Mouse (Mus musculus) urinary bladder, adult 18-20 months (tissue): Measurements from ENCODE around the gene 4930442H23Rik.
"Not testable (repeated sequence)": the region's sequence is repeated elsewhere in the genome, so short reads cannot be mapped to it uniquely, and the experiment has no call there.

Source experiments
- DNase-seq, 2 experiments: peaks; one replicate each; pipeline ENCODE4 v3.0.0; 2022; ENCODE audit warnings: low spot score in 2 of 2, mixed read lengths in 2 of 2

Gene 4930442H23Rik

DNA sequence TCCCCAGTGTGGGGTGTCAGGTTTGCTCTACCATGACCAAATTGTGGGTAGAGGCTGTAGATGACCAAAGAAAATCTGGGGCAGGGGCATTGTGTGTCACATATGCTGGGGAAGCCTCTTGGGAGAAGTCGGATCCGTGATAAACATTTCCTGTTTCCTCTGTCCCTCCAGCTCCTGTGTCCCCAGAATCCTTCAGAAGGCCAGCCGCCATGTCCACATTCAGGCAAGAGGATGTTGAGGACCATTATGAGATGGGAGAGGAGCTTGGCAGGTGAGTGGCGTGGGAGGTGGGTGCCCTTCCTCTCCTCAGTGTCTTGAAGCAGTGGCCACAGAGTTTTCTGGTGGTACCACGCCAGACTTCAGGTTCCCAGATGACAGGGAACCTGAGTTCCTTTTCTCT, at the start of gene 4930442H23Rik:
Gene 4930442H23Rik, minus strand, starts transcription at position 45 of the 400 bp plus-strand sequence.
- no peak for DNase-seq

DNA sequence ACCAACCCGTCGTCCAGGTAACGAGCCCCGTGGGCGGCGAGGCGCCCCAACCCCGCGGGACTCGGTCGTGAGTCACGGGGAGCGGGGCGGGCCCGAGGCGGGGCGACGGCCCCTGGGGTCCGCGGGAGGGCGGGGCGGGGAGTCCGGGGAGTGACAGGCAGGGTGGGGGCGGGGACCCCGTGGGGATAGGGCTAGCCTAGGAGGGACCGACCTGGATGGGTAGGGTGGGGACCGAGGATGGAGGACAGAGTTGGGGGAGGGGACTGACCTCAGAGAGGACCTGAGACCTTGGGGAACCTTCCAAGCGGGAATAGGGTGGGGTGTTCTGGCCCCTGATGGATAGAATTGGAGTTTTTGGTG, 49.6 kb upstream of the 4930442H23Rik start:
- no peak for DNase-seq

DNA sequence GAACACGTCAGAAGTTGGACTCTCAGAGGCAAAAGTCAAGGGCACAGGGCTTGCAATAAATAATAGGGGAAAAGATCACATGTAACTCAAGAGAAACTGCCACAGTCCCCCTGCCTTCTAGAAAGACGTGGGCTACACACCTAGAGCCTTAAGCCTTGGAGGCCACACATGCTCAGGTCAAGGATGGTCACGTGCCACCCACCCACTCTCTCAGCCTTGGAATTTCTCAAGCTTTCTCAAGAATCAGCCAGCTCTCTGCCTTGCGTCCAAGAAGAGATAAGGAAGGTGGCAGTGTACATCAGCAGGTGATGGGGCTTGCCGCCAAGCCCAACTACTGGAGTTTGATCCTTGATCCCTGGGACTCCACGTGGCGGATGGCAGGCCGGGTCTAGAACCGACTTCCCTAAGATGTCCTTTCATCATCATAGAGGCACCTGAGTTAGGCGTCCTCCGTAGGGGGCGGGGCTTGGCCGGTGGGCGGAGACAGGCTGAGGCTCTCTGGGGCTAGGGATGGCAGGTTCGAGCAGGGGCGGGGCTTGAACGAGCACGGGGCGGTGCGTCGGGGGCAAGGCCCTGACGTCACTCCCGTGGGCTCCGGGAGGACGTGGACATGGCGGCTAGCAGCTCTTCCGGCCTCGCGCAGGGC, 49.1 kb upstream of the 4930442H23Rik start, which contains the start of gene Zfr2:
Gene Zfr2, plus strand, starts transcription at position 576 of the 646 bp plus-strand sequence.
- peak; percentile 88 to 93 for DNase-seq

DNA sequence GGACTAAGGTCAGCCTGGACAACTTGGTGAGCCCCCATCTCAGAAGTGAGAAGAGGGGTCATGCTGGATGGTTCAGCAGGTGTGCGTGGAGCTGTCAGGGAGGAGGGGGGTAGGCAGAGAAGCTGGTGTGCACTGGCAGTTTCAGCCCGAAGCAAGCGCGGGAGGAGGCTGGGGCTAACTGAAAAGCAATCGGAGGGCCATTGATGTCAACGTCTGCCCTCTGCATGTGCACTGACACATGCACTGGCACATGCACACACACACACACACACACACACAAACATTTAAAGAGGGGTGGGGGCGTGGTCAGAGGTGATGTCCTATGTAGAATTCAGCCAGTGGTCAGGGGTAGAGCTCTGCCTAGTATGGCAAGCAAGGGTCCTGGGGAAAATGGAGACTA, 47.8 kb upstream of the 4930442H23Rik start:
- no peak for DNase-seq

DNA sequence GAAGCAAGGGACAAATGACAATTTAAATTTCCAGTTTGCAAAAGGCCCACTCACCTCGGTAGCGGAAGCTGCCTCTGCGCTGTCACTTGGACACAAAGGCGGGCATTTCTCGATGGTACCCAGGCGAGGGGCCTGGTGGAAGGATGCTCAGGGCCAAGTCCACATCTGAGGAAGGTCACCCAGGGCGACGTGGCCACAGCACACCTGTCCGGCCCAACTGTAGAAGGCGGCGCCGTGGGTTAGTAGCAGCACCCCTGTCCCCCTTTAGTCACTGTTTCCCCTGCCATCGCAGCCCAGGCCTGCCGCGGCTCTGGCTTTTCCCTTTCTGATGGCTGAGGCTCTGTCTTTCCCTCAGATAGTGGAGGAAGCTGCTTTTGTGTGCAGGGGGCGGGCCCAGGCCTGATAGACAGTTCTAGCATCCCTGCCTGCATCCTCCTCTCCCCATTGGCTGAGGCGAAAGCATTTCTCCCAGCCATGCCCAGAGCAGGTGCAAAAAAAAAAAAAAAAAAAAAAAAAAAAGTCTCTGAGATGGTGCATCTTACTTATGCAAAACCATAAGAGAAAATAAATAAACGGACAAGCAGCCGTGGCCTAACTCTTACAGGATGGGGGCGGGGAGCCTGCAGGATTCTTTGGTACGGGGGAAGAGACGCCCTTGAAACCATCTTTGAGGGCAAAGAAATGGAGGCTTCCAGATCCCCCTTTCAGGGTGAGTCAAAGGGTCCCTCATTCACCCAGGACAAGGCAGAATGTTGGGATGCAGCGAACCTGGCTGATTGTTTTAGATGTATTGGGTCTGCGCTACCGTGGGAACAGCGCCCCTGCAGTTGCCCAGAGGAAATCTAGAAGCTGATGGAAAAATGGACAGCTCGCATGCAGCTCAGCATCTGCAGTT, 47.0 kb upstream of the 4930442H23Rik start, which contains the start of gene Atcay:
Gene Atcay, minus strand, starts transcription at position 396 of the 895 bp plus-strand sequence.
- DNase-seq = no peak

DNA sequence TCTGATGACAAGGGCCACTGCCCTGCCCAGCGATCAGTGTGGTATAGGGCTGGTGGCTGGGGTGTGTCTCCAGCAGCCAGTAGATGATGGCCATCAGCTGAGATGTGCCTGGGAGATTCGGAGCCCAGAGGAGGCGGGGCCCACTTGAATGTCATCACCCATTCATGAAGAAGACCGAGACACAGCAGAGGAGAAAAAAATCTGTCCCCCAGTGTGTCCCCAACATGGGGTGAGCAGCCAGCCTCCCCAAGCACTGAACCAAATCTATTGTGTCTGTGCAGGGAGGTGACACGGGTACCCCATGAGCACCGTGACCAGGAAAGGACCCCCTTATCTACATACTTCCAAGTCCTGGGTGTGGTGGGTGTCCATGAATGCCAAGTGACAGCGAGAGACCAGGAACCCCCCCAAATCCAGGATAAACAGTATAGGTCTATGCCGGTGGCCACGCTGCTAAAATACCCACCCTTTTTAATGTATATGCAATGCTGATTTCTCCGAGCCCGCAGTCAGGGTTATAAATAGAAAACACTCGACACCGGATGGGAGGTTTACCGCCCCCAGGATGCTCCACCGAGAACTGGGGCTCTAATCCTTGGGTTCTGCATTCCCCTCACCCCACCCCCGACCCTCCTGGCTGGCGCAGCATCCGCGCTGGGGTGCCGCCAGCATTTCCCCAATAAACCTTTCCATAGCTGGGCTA, 46.2 kb upstream of the 4930442H23Rik start:
- no peak for DNase-seq

DNA sequence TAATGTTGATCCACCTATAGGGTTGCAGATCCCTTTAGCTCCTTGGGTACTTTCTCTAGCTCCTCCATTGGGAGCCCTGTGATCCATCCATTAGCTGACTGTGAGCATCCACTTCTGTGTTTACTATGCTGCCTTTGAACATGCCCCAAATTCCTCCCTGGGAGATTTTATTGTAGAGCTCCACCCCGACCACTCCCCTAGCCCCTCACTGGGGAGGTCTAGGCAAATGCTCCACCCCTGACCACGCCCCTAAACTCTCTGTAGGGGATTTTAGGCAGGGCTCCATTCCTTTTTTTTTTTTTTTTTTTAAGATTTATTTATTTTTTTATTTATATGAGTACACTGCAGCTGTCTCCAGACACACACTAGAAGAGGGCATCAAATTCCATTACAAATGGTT, 40.1 kb upstream of the 4930442H23Rik start:
- not testable (repeated sequence) for DNase-seq

DNA sequence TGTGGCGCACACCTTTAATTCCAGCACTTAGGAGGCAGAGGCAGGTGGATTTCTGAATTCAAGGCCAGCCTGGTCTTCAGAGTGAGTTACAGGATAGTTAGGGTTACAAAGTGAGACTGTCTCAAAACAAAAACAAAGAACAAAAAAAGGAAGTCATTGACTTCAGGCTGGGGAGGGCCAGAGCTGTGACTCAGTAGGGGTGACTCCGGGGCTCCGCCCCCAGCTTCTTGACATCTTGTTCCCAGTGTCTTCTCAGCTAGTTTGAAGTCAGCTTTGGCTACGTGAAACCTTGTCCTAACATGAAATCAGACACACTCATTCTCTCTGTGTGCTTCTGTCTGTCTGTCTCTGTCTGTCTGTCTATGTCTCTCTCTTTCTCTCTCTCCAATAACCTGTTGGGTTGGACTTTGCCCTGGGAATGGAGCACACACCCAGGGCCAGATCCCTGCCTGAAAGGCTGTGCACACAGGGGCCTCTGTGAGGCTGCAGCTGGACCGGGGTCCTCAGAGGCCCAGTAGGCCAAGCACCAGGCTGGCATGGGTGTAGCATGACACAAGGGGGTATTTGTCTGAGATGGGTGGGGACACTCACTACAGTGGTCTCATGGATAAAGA, 37.9 kb upstream of the 4930442H23Rik start:
- DNase-seq = no peak

DNA sequence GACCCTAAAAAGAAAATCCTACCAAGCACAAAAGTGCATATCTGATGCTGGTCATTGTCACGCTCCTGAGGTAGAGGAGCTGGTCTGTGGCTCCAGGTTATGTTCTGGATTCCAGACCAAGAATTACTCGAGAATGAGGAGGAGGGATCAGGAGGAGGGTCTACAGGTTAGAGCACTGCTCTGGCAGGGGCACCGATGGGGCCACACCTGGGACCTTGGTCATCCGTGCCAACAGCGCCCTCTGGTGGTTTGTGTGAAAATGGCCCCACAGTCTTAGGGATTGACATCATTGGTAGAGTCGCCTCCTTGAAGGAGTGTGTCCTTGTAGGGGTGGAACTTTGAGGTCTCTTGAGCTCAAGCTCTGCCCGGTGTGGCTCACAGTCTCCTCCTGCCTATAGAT, 34.3 kb upstream of the 4930442H23Rik start:
- peak; percentile 36 to 55 for DNase-seq

DNA sequence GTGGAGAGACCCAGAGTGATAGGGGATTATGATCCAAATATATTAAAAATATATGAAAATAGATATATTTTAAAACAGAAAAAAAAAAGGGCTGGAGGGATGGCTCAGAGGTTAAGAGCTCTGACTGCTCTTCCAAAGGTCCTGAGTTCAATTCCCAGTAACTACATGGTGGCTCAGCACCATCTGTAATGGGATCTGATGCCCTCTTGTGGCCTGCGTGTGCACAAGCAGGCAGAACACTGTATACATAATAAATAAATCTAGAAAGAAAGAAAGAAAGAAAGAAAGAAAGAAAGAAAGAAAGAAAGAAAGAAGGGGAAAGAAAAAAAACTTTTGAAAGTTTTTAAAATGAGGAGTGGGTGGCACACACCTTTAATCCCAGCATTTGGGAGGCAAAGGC, 33.6 kb upstream of the 4930442H23Rik start:
- not testable (repeated sequence) for DNase-seq

DNA sequence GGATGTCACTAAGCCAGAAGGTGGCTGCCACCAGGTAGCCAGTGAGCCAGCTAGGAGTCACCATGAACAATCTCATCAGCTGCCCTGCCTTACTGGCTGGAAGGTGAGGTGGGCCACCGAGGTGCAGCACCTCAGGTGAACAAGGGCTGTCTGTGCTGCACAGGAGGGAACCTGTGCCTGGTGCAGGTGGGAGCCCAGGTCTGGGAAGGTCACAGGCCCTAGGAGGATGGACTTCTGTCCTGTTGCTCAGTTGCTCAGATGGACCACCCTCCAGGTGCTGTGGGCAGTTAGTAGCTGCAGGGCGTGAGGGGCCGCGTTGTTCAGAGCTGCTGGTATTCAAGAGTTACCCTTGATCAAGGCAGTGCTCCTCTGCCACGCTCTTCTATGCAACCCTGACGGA, 33.2 kb upstream of the 4930442H23Rik start:
- DNase-seq = no peak

DNA sequence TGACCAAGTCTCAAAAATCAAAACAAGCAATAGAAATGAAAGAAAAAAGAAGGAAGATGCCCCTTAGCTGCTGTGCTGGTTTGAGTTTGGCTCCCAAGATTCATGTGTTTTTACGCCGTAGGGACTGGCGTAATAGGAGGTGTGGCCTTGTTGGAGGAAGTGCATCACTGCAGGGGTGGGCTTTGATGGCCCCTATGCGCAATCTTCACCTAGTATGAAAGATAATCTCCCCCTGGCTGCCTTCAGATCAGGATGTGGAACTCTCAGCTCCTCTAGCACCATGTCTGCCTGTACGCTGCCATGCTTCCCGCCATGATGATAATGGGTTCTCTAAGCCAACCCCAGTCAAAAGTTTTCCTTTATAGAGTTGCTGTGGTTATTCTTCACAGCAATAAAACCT, 32.6 kb upstream of the 4930442H23Rik start:
- DNase-seq = no peak

DNA sequence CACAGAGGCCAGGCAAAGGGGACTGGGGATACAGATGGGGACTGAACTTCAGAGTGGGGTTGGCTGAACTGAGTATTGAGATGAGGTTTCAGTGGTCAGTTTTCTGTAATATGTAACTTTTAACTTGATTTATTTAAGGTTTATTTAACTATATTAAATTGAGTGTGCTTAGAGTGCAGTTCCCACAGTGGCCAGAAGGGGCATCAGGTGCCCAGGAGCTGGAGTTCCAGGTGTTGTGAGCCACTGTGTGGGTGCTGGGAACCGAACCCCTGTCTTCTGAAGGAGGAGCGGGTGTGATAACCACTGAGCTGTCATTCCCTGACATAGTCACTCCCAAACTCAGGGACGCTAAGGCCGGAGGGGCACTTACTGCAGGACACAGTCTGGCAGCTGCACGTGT, 26.5 kb upstream of the 4930442H23Rik start:
- DNase-seq = no peak

DNA sequence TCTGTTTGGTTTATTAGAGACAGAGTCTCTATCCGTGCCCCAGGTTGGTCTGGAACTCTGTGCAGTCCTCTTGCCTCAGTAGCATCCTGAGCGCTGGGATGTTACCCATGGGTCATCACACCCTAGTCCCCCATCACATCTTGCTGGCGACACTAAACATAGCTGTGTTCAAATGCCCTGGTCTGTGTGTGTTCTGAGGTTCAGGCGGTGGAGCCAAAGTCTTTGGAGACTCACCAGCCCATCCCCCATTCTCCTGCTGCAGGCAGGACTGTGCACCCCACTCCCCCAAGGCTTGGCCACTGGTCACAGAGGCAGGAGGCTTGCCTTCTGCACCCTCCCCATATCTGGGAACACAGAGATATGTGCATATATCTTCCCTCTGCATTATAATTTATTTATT, 20.5 kb upstream of the 4930442H23Rik start:
- no peak for DNase-seq

DNA sequence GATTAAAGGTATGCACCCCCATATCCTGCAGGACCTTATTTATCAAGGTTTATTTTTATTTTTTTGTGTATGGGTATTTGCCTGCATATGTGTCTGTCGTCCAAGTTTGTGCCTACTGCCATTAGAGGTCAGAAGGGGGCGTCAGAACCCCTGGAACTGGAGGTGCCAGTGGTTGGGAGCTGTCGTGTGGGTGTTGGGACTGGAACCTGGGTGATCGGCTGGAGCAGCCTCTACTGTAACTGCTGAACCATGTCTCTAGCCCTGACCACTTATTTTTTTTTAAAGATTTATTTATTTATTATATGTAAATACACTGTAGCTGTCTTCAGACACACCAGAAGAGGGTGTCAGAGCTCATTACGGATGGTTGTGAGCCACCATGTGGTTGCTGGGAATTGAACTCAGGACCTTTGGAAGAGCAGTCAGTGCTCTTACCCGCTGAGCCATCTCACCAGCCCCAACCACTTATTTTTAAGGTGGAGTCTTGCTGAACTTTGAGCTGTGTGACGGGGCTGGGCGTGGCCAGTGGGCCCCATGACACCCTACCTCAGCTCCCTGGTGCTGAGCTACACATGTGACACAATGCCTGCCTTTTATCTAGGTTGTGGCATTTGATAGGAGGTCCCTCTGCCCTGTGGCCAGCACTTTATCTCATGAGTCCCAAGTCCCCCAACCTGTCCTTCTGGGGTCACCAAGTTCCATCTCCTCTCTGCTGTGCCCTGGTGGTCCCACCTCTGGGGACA, 19.5 kb upstream of the 4930442H23Rik start:
- no peak for DNase-seq

DNA sequence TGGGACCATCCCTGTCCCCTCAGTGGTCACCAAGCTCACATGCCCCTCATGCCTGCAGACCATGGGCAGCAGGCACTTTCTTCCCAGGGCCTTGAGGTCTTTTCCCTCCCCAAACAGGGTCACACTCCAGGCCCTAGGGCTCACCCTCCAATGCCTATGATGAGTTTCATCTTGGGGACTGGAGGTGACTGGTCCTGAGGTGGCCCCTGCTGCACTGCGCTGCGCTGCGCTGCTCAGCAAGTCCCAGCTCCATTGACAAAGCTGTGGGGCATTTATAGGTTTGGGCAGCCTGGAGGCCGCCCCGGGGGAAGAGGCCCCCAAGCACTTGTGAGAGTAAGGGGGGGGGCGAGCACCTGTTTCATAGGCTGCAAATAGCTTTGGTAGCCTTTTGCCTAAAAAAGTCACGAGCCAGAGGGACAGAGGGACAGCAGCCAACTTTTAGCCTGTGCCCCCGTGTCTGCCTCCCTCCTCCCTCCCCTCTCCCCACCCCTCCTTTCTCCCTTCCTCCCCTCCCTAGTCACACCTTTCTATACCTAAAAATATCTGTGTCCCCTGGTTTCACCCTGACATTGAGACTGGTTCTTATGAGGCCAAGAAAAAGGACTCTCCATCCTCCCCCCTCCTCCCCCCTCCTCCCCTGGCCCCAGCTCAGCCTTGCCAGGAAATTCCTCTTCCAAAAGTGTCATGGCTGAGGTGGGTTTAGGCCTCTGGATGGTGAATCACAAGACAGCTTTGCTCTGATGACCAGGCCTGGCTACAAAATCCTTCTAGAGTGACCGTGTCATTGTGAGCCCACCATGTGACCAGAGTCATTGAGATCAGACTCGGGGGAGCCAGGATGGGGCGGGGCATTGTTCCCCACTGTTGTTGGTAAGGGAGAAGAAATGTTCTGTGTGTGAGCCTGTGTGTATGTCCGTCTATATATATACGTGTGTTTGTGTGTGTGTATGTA, 18.4 kb upstream of the 4930442H23Rik start, which contains the start of gene Nmrk2:
Gene Nmrk2, minus strand, starts transcription at position 245 of the 952 bp plus-strand sequence.
- no peak for DNase-seq

DNA sequence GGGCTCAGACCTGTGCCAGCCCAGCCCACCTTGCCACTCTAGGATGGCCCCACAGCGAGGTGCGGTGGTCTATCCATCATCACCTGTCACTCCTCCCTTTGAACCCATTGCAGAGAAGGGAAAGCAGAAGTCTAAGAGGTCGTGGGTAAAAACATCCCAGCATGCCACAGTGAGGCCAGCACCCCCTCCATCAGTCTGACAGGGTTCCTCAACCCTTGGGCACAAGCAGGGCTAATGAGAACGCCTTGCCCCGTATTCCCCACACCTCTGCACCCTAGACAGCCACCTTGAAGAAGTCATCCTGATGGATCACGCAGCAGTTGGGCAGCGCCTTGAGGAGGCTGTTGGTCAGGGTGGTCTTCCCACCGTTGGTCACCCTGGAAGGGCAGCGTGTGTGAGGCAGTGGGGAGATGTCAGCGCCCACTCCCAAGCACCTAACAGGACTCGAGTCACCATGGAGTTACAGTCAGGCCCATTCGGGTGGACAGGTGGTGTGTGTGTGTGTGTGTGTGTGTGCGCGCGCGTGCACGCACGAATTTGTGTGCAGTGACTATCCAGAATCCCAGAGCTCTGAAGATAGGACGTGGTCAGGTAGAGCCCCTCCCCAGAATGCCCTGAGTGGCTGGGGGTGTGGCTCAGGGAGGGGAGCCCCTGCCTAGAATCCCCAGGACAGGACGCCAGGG, 17.1 kb upstream of the 4930442H23Rik start:
- no peak for DNase-seq

DNA sequence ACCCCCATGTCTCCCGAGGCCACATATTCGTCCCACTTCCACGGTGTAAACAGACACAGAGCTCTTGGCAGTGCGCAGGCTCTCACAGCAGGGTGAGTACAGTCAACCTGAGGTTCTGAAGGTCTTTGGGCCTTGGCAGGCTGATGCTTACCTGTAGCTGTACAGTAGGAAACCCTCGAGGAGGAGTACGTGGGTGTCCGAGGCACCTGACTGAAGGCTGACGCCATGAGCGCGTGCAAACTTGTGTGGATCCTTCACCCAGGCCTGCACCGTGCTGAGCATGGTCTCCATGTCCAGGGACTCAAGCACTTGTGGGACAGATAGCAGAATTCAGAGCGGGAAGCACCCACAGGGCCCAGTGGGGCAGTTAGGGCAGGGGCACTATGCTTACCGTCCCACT, 16.5 kb upstream of the 4930442H23Rik start:
- no peak for DNase-seq

DNA sequence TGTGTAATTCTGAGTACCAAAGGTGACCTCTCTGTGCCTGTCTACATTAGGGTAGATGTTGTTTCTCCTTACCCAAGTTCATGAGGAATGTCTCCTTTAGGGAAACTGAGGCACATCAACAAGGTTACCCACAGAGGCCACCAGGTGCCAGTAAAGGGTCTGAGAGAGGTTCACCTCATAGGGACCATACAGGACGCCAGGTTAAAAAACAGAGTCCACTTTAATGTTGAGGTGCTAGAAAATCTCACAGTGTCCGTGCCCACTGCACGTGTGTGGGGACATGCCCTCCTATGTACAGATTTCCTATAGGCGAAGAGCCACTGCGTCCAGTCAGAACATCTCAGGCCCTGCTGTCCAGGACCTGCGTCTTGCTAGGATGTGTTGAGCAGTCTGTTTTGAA, 15.3 kb upstream of the 4930442H23Rik start:
- no peak for DNase-seq
